Mouse (Mus musculus) lung, adult 2 months (tissue): ENCODE data around the gene Zfp982. TPM values are rescaled to one million over a fixed set of nuclear protein-coding genes. Genes with fewer than 3 reads are reported as not detected.
"Not testable (repeated sequence)": the region's sequence is repeated elsewhere in the genome, so short reads cannot be mapped to it uniquely, and the experiment has no call there.

Source experiments
- DNase-seq: peaks from one replicate; pipeline ENCODE4 v3.0.0; 2022
- H3K4me1 ChIP-seq: fragments of 200-500 bp; 2 replicates; pipeline ENCODE4 v1.6.1; 2011; ENCODE audit warnings: low read length; ENCODE audit not compliant: control insufficient read depth, insufficient read depth
- H3K4me3 ChIP-seq: fragments of 200-500 bp; replicated peaks from 2 replicates; pipeline ENCODE3; 2011; ENCODE audit warnings: low read depth, mild to moderate bottlenecking, control low read depth, low read length; ENCODE audit errors: extremely low read depth
- CTCF ChIP-seq: fragments of 200-500 bp; IDR thresholded peaks from 2 replicates; pipeline ENCODE4 v1.5.1; 2011; ENCODE audit warnings: mild to moderate bottlenecking, low read length, control low read depth; ENCODE audit not compliant: insufficient read depth
- POLR2A ChIP-seq: fragments of 200-500 bp; IDR thresholded peaks from 2 replicates; pipeline ENCODE4 v1.6.1; 2011; ENCODE audit warnings: low read depth, mild to moderate bottlenecking, control low read depth, low read length, borderline replicate concordance; ENCODE audit errors: extremely low read depth
- WGBS: fragments of 180-500 bp; shearing (Covaris S2); methylation state at CpG from one replicate; pipeline ENCODE4 v1.1.7; 2018; 5-methylcytosine and 5-hydroxymethylcytosine counted together
- polyA plus RNA-seq: library from polyadenylated mRNA; depleted of rRNA; stranded (reverse); fragments of >200 nt; gene quantifications from 2 replicates; pipeline ENCODE4 v1.2.3, GENCODE M21; 2012; rRNA removed

Zfp982 gene
- polyA plus RNA-seq, 1 experiment = 0.31 TPM

- H3K4me1 ChIP-seq = no peaks in the 10 kb centered on the region
- no peak for TF ChIP-seq POLR2A
- no peak overlapping the region for H3K4me3 ChIP-seq
- no peak for DNase-seq
Observed at GRCm38 (mm10) chr4:147520100-147520499, 27.9 kb downstream of the Zfp982 start.

- TF ChIP-seq CTCF = no peak
- TF ChIP-seq POLR2A = no peak
- no peak for DNase-seq
- Histone ChIP-seq H3K4me1 (no peaks in the 10 kb centered on the region), H3K4me3 (no peak overlapping the region)
- WGBS = 76% methylated on average over 1 of the region's 1 CpGs
Observed at GRCm38 (mm10) chr4:147525125-147525524, 32.9 kb downstream of the Zfp982 start.

GRCm38 (mm10) chr4:147530366-147530765, 38.1 kb downstream of the Zfp982 start:
- Histone ChIP-seq H3K4me3 (no peak overlapping the region), H3K4me1 (no peaks in the 10 kb centered on the region)
- DNase-seq = no peak
- 80% methylated on average over 1 of the region's 1 CpGs for WGBS
- TF ChIP-seq POLR2A = no peak
- TF ChIP-seq CTCF = no peak

- DNase-seq, H3K4me1 ChIP-seq, H3K4me3 ChIP-seq: not testable (repeated sequence)
Observed at GRCm38 (mm10) chr4:147535916-147536315, 43.7 kb downstream of the Zfp982 start.

GRCm38 (mm10) chr4:147537702-147538101, 45.5 kb downstream of the Zfp982 start:
- WGBS = 79% methylated on average over 2 of the region's 2 CpGs
- Histone ChIP-seq H3K4me3 (no peak overlapping the region), H3K4me1 (no peaks in the 10 kb centered on the region)
- TF ChIP-seq POLR2A = no peak
- no peak for TF ChIP-seq CTCF
- DNase-seq = no peak

GRCm38 (mm10) chr4:147539918-147540317, 47.7 kb downstream of the Zfp982 start, which contains the start of gene Gm16503:
Gm16503 (plus strand) TSS chr4:147540218.
- not testable (repeated sequence) for DNase-seq, H3K4me1 ChIP-seq, H3K4me3 ChIP-seq
- WGBS = 83% methylated on average over 3 of the region's 3 CpGs

- no peak for DNase-seq
- Histone ChIP-seq H3K4me1 (no peaks in the 10 kb centered on the region), H3K4me3 (no peak overlapping the region)
- TF ChIP-seq CTCF = no peak
- no peak for TF ChIP-seq POLR2A
Observed at GRCm38 (mm10) chr4:147541105-147541504, 48.9 kb downstream of the Zfp982 start.

GRCm38 (mm10) chr4:147553071-147553470, 60.9 kb downstream of the Zfp982 start, which contains the start of gene Zfp985:
Zfp985 (plus strand) TSS chr4:147553277.
- 54% methylated on average over 5 of the region's 5 CpGs for WGBS
- DNase-seq, H3K4me3 ChIP-seq, H3K4me1 ChIP-seq: not testable (repeated sequence)

GRCm38 (mm10) chr4:147554361-147554760, 62.1 kb downstream of the Zfp982 start:
- DNase-seq, H3K4me3 ChIP-seq, H3K4me1 ChIP-seq: not testable (repeated sequence)
- 64% methylated on average over 2 of the region's 2 CpGs for WGBS

GRCm38 (mm10) chr4:147556921-147557320, 64.7 kb downstream of the Zfp982 start:
- H3K4me3 ChIP-seq, DNase-seq, H3K4me1 ChIP-seq: not testable (repeated sequence)
- 30% methylated on average over 1 of the region's 1 CpGs for WGBS

- H3K4me3 ChIP-seq, DNase-seq, H3K4me1 ChIP-seq: not testable (repeated sequence)
Observed at GRCm38 (mm10) chr4:147558011-147558410, 65.8 kb downstream of the Zfp982 start.

GRCm38 (mm10) chr4:147559096-147559495, 66.9 kb downstream of the Zfp982 start:
- not testable (repeated sequence) for H3K4me1 ChIP-seq, DNase-seq, H3K4me3 ChIP-seq
- 25% methylated on average over 1 of the region's 1 CpGs for WGBS

Other genes with a start within 250 kb of the Zfp982 start
- gene Zfp988, start 186.7 kb upstream of the Zfp982 start, polyA plus RNA-seq = not detected in 2 replicates
- gene Zfp978, start 131.1 kb upstream of the Zfp982 start, polyA plus RNA-seq = not detected in 2 replicates
- 0.04 TPM in 1 of 2 replicates, not detected in the other for gene Gm16503, start 47.8 kb downstream of the Zfp982 start, polyA plus RNA-seq
- not detected in 2 replicates for gene Zfp985, start 60.9 kb downstream of the Zfp982 start, polyA plus RNA-seq
- gene Zfp979, start 150.1 kb downstream of the Zfp982 start, polyA plus RNA-seq = 0.16 and 0.33 TPM in 2 replicates
- not detected in 2 replicates for gene Zfp534, start 210.1 kb downstream of the Zfp982 start, polyA plus RNA-seq